Mouse (Mus musculus): ENCODE data around the gene Fam243. TPM values are rescaled to one million over a fixed set of nuclear protein-coding genes. Genes with fewer than 3 reads are reported as not detected.

Gene Fam243
- polyA plus RNA-seq, 1 experiment from 2014 or later = not detected

GRCm38 (mm10) chr16:92274516-92274915 is 46.7 kb downstream of the Fam243 start:
- H3K9ac ChIP-seq (ENCODE audit: low read length) = no peak overlapping the region
- DNase-seq (ENCODE audit: low spot score) (no peak), ATAC-seq (replicated peaks; ENCODE audit: low FRiP score, low TSS enrichment, low read depth) (no peak)
- H3K27me3 ChIP-seq (replicated peaks; ENCODE audit: control insufficient read depth, insufficient read depth, low read length) = no peaks in the 10 kb centered on the region
- H3K9me3 ChIP-seq (ENCODE audit: control insufficient read depth, low read length) = no peaks in the 10 kb centered on the region
- WGBS = 86% methylated on average over 5 of the region's 5 CpGs
- no peak overlapping the region for H3K4me2 ChIP-seq (ENCODE audit: low read length)
- no peak overlapping the region for H3K27ac ChIP-seq (ENCODE audit: low read depth)
- H3K4me3 ChIP-seq (ENCODE audit: low read depth, low read length) = no peak overlapping the region
- no peaks in the 10 kb centered on the region for H3K4me1 ChIP-seq (replicated peaks; ENCODE audit: control insufficient read depth, insufficient read depth, low read length)
- no peaks in the 10 kb centered on the region for H3K36me3 ChIP-seq (ENCODE audit: control insufficient read depth, insufficient read depth, low read length)

Other genes starting within 250 kb of the Fam243 start
- gene Kcne2, start 29.1 kb downstream of the Fam243 start, polyA plus RNA-seq (2014; fragmentation: Nextera tagmentation; extraction: Ambion mirVana) = 0.18 and 0.22 TPM in 2 replicates
- 130 and 134 TPM in 2 replicates for gene Smim11, start 20.2 kb downstream of the Fam243 start, polyA plus RNA-seq (2014; fragmentation: Nextera tagmentation; extraction: Ambion mirVana)
- gene Kcne1, start 38.0 kb upstream of the Fam243 start, polyA plus RNA-seq (2014; fragmentation: Nextera tagmentation; extraction: Ambion mirVana) = 0.32 TPM in 1 of 2 replicates, not detected in the other
- 24.2 and 25.3 TPM in 2 replicates for gene Rcan1, start 149.4 kb upstream of the Fam243 start, polyA plus RNA-seq (2014; fragmentation: Nextera tagmentation; extraction: Ambion mirVana)
- 26.7 and 29.9 TPM in 2 replicates for gene Clic6, start 164.3 kb upstream of the Fam243 start, polyA plus RNA-seq (2014; fragmentation: Nextera tagmentation; extraction: Ambion mirVana)